Mouse (Mus musculus) adrenal gland, adult 2 months (tissue): ENCODE data around the gene Trmt1l. TPM values are rescaled to one million over a fixed set of nuclear protein-coding genes. Genes with fewer than 3 reads are reported as not detected.

Experiments
- DNase-seq: peaks from one replicate; pipeline ENCODE4 v3.0.0; 2021
- microRNA-seq, 2 experiments: library from miRNA; unstranded; fragments of <30 nt; microRNA quantifications; one replicate each; pipeline ENCODE4 v1.2.0; 2021
- polyA plus RNA-seq: library from polyadenylated mRNA; depleted of rRNA; stranded (reverse); fragments of >200 nt; gene quantifications from 2 replicates; pipeline ENCODE4 v1.2.3, GENCODE M21; 2012; rRNA removed
- total RNA-seq, 2 experiments: library from RNA; stranded (reverse); gene quantifications; 2 replicates each; pipeline ENCODE4 v1.2.3; 2021

The Trmt1l gene
- total and polyA plus RNA-seq, 3 experiments: 20.5 to 35.1 (median 24.8) TPM

- DNase-seq: no peak
Observed at GRCm38 (mm10) chr1:151494711-151495110, 66.4 kb downstream of the Trmt1l start.

- no peak for DNase-seq
Observed at GRCm38 (mm10) chr1:151495635-151496285, 67.4 kb downstream of the Trmt1l start.

GRCm38 (mm10) chr1:151497028-151497427 is 68.7 kb downstream of the Trmt1l start:
- DNase-seq: peak; percentile 44

- DNase-seq: no peak
Observed at GRCm38 (mm10) chr1:151497942-151498341, 69.6 kb downstream of the Trmt1l start.

GRCm38 (mm10) chr1:151498381-151498780 is 70.0 kb downstream of the Trmt1l start:
- DNase-seq: no peak

- peak; percentile 80 for DNase-seq
Observed at GRCm38 (mm10) chr1:151499815-151500501, 71.6 kb downstream of the Trmt1l start.

GRCm38 (mm10) chr1:151500531-151501361 is 72.4 kb downstream of the Trmt1l start, which contains the start of gene Rnf2:
Gene Rnf2, minus strand, starts transcription at chr1:151500955.
- DNase-seq: peak; percentile 97

Small RNAs within 50 kb of the gene (microRNA-seq; reads per million reads assigned to microRNA genes)
- gene Mir7682: 0.22 to 0.41 reads per million in 2 experiments

Other genes starting within 250 kb of the Trmt1l start
- gene Gm47985, start 246.0 kb upstream of the Trmt1l start, total RNA-seq: not detected
- gene Gm47985, start 246.0 kb upstream of the Trmt1l start, polyA plus RNA-seq: not detected in 2 replicates
- gene Gm8947, start 236.2 kb upstream of the Trmt1l start, total RNA-seq: not detected
- not detected in 2 replicates for gene Gm8947, start 236.2 kb upstream of the Trmt1l start, polyA plus RNA-seq
- not detected for gene Gm47995, start 230.1 kb upstream of the Trmt1l start, total RNA-seq
- gene Gm47995, start 230.1 kb upstream of the Trmt1l start, polyA plus RNA-seq: not detected in 2 replicates
- gene 3110040M04Rik, start 224.4 kb upstream of the Trmt1l start, total RNA-seq: not detected
- not detected in 2 replicates for gene 3110040M04Rik, start 224.4 kb upstream of the Trmt1l start, polyA plus RNA-seq
- not detected for gene Gm47996, start 218.4 kb upstream of the Trmt1l start, total RNA-seq
- gene Gm47996, start 218.4 kb upstream of the Trmt1l start, polyA plus RNA-seq: not detected in 2 replicates
- 100 to 1,000 TPM; 125 to 194 TPM for gene Ivns1abp, start 84.1 kb upstream of the Trmt1l start, total RNA-seq
- 20.5 and 31.1 TPM in 2 replicates for gene Ivns1abp, start 84.1 kb upstream of the Trmt1l start, polyA plus RNA-seq
- gene Swt1, start 87 bp upstream of the Trmt1l start, total RNA-seq: 10 to 100 TPM; 18.6 to 33.2 TPM
- 1.6 and 3.1 TPM in 2 replicates for gene Swt1, start 87 bp upstream of the Trmt1l start, polyA plus RNA-seq
- gene Rnf2, start 72.4 kb downstream of the Trmt1l start, total RNA-seq: 10 to 100 TPM; 38.6 to 82.3 TPM
- 3.4 and 3.9 TPM in 2 replicates for gene Rnf2, start 72.4 kb downstream of the Trmt1l start, polyA plus RNA-seq
- gene Fam129a, start 142.6 kb downstream of the Trmt1l start, total RNA-seq: 100 to 1,000 TPM; 101 to 116 TPM
- 9.7 and 12.9 TPM in 2 replicates for gene Fam129a, start 142.6 kb downstream of the Trmt1l start, polyA plus RNA-seq